Mouse (Mus musculus) cortical plate, adult 2 months (tissue): Measurements from ENCODE around the gene Fcho2.

ENCODE experiments used
- CTCF ChIP-seq: fragments of 200-500 bp; IDR thresholded peaks from 2 replicates; pipeline ENCODE4 v1.5.1; 2011; ENCODE audit warnings: mild to moderate bottlenecking, control low read depth, low read length; ENCODE audit not compliant: insufficient read depth; ENCODE audit errors: extremely low read depth
- POLR2A ChIP-seq: fragments of 200-500 bp; IDR thresholded peaks from 2 replicates; pipeline ENCODE4 v1.6.1; 2011; ENCODE audit warnings: mild to moderate bottlenecking, low read length, control low read depth; ENCODE audit not compliant: insufficient read depth; ENCODE audit errors: extremely low read depth

DNA sequence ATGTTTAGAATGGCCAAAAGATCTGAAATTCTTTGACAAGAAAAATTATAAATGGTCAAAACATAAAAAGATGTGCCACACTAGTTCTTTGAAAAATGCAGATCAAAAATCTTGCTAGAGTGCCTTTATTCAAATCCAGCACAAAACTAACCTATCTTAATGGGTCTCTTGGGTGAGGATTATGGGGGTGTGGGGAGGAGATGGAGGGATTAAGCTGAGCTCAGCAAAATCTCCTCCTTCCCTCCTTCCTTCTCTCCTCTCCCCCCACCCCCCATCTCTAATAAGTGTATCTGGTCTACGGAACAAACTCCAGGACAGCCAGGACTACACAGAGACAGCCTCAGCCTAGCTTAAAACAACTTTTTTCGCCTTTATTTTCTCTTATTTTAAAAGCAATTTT is 43.8 kb downstream of the Fcho2 start:
- no peak for TF ChIP-seq CTCF
- TF ChIP-seq POLR2A = no peak
